Mouse (Mus musculus) c-Kit-positive CD71-positive TER-119-positive erythroid progenitor cells, embryonic 14.5 days (primary cell): ENCODE results near the gene Slc25a38.

Experiments used
- DNase-seq: peaks from one replicate; pipeline ENCODE4 v3.0.0-alpha.2; 2013; ENCODE audit warnings: low spot score

The Slc25a38 gene

GRCm38 (mm10) chr9:120110211-120111018 lies at the start of gene Slc25a38:
Gene Slc25a38, plus strand, starts transcription at chr9:120110374.
- peak; percentile 95 for DNase-seq

- no peak for DNase-seq
Measured at GRCm38 (mm10) chr9:120064317-120064716, 45.9 kb upstream of the Slc25a38 start.

- DNase-seq, result no peak
Measured at GRCm38 (mm10) chr9:120067609-120068008, 42.6 kb upstream of the Slc25a38 start.

- no peak for DNase-seq
Measured at GRCm38 (mm10) chr9:120068047-120068446, 42.1 kb upstream of the Slc25a38 start.

- no peak for DNase-seq
Measured at GRCm38 (mm10) chr9:120069779-120070178, 40.4 kb upstream of the Slc25a38 start, which contains the start of gene Cx3cr1. Gene Cx3cr1, minus strand, starts transcription at chr9:120069879.

- DNase-seq, result no peak
Measured at GRCm38 (mm10) chr9:120071251-120071650, 38.9 kb upstream of the Slc25a38 start.

GRCm38 (mm10) chr9:120073169-120073568 lies 37.0 kb upstream of the Slc25a38 start:
- peak; percentile 45 for DNase-seq

GRCm38 (mm10) chr9:120074516-120074915 lies 35.7 kb upstream of the Slc25a38 start:
- no peak for DNase-seq

GRCm38 (mm10) chr9:120078241-120078640 lies 31.9 kb upstream of the Slc25a38 start:
- no peak for DNase-seq

GRCm38 (mm10) chr9:120079901-120080300 lies 30.3 kb upstream of the Slc25a38 start:
- DNase-seq, result no peak

GRCm38 (mm10) chr9:120080546-120081108 lies 29.5 kb upstream of the Slc25a38 start:
- no peak for DNase-seq

GRCm38 (mm10) chr9:120081247-120081646 lies 28.9 kb upstream of the Slc25a38 start:
- peak; percentile 15 for DNase-seq

GRCm38 (mm10) chr9:120081967-120082366 lies 28.2 kb upstream of the Slc25a38 start:
- DNase-seq, result no peak

- no peak for DNase-seq
Measured at GRCm38 (mm10) chr9:120082691-120083090, 27.5 kb upstream of the Slc25a38 start.

- no peak for DNase-seq
Measured at GRCm38 (mm10) chr9:120083158-120083894, 26.8 kb upstream of the Slc25a38 start.

- DNase-seq, result no peak
Measured at GRCm38 (mm10) chr9:120084406-120084805, 25.8 kb upstream of the Slc25a38 start.

- DNase-seq, result no peak
Measured at GRCm38 (mm10) chr9:120089125-120089524, 21.0 kb upstream of the Slc25a38 start.

GRCm38 (mm10) chr9:120091086-120091485 lies 19.1 kb upstream of the Slc25a38 start:
- no peak for DNase-seq

GRCm38 (mm10) chr9:120091696-120092238 lies 18.4 kb upstream of the Slc25a38 start, which contains the start of gene Ccr8:
Gene Ccr8, plus strand, starts transcription at chr9:120092114.
- no peak for DNase-seq

- no peak for DNase-seq
Measured at GRCm38 (mm10) chr9:120093701-120094100, 16.5 kb upstream of the Slc25a38 start.

GRCm38 (mm10) chr9:120095886-120096285 lies 14.3 kb upstream of the Slc25a38 start:
- no peak for DNase-seq

- DNase-seq, result no peak
Measured at GRCm38 (mm10) chr9:120098682-120099081, 11.5 kb upstream of the Slc25a38 start.
